Mouse (Mus musculus): ENCODE results near the gene Chtop.

Gene Chtop

DNA sequence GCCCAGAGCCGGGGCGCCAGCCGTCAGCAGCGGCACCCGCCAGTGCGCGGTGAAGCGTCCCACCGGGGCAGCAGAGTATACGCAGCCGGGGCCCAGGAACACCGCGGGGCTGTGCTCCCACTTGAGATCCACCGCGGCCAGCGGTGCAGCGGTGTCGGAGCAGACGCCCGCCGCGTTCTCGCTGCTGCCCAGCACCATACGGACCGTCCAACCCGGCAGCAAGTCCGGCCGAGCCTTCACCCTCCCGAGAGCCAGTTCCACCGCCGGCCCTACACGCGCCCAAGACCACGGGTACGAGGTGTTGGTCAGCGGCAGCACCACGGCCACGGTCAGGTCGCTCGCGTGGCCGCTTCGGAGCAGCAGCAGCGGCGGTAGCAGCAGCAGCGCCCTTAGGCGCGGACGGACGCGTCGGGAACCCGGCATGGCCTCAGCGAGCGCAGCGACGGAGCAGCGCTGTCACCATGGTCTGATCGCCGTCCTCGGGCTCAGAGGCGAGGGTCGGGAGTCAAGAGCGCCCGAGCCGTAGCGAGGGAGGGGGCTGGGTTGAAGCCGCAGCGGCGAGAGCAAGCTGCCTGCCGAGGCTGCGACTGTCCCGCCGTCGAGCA, 44.1 kb downstream of the Chtop start:
- DNase-seq (ENCODE audit: low spot score in 2 of 2) = no peak

GRCm38 (mm10) chr3:90464552-90465080, 44.7 kb downstream of the Chtop start:
- DNase-seq (ENCODE audit: low spot score in 2 of 2) = no peak

DNA sequence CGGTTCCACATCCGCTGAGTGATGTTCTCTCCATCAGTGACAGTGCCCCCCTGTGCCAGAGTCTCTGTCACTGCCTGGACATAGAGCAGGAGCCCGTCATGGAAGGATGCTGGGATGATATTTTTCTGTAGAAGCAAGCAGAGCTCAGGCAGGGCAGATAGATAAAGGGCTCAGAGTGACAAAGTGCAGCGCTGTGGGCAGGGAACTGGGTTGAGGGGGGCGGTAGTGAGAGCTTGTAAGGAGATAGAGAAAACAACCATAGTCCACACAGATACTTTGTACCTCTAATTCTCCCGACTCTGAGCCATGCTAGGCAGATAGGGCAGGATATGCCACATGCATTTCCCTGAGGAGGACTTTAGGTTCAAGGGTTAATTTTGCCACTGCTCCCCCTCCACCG, 46.7 kb downstream of the Chtop start:
- DNase-seq (ENCODE audit: low spot score in 2 of 2) = no peak

- DNase-seq (ENCODE audit: low spot score in 2 of 2) = no peak
These were observed 47.4 kb downstream of the Chtop start for GRCm38 (mm10) chr3:90461935-90462334.

DNA sequence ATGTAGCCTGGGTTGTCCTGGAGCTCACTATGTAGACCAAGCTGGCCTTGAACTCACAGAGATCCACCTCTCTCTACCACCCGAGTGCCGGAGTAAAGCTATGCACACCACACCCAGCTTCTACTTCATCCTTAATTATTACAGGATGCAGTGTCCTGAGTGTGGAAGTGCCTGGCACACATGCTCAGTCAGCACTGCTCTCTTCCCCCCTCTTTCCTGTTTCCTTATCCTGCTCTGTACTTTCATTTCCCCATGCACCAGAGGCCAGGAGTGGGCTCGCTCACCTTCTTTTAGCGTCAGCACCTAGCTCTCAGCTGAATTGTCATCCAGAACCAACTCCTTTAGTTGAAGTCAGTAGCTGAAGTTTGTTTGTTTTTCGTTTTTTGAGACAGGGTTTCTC, 49.0 kb downstream of the Chtop start:
- no peak for DNase-seq (ENCODE audit: low spot score in 2 of 2)

DNA sequence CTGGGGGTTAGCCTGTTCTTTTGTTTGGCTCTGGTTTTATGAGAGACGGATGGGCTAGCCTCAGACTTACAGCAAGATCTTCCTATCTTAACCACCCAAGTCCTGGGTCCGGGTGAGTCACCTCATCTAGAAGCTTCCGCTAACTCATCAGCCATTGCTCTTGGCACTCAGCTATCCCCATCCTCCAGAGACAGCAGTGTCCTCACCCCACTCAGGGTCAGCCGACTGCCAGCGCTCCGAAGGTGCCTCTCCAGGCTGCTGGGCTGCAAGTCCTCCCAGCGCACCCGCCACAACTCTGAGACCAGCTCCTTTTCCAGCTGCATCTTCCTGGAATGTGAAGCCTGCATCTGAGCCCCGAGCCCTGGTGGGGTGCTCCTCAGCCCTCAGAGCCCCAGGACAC, 49.6 kb downstream of the Chtop start:
- DNase-seq (ENCODE audit: low spot score in 2 of 2) = no peak

GRCm38 (mm10) chr3:90454931-90455330, 54.4 kb downstream of the Chtop start:
- DNase-seq (ENCODE audit: low spot score in 2 of 2) = no peak

GRCm38 (mm10) chr3:90451396-90452095, 57.8 kb downstream of the Chtop start:
- peak in 1 of 2 experiments; percentile 64 for DNase-seq (ENCODE audit: low spot score in 2 of 2)

GRCm38 (mm10) chr3:90450874-90451273, 58.4 kb downstream of the Chtop start:
- no peak for DNase-seq (ENCODE audit: low spot score in 2 of 2)

Data from right cerebral cortex, postnatal 36 days (tissue).